Mouse (Mus musculus) bone marrow macrophage, adult 2 months (primary cell): ENCODE measurements around the gene Nacc2.

Experiments used
- CTCF ChIP-seq: IDR thresholded peaks from 2 replicates; pipeline ENCODE4 v1.5.1; 2012; ENCODE audit warnings: low read depth, mild to moderate bottlenecking, low read length, moderate library complexity
- POLR2A ChIP-seq: IDR thresholded peaks from 2 replicates; pipeline ENCODE4 v1.6.1; 2012; ENCODE audit warnings: mild to moderate bottlenecking, low read depth, low read length, borderline replicate concordance

DNA sequence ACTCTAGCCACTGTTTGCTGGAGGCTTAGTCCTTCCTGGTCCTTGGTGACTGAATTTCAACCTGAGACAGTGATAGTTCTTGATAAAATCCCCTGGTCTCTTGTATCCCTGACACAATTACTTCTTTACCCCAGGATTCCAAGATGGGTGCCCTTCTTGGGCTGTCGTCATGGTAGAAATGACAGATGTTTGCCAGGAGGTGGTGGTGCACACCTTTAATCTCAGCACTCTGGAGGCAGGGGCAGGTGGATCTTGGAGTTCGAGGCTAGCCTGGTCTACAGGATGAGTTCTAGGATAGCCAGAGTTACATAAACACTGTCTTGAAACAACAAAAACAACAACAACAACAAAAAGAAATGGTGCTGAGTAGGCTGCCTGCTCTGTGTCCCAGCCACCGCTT is 20.0 kb upstream of the Nacc2 start:
- TF ChIP-seq POLR2A: no peak
- TF ChIP-seq CTCF: no peak
